Mouse (Mus musculus) left cerebral cortex, postnatal 36 days (tissue): Measurements from ENCODE around the gene Smim7. TPM values are rescaled to one million over a fixed set of nuclear protein-coding genes. Genes with fewer than 3 reads are reported as not detected.

Experiments used
- DNase-seq, 2 experiments: peaks; one replicate each; pipeline ENCODE4 v3.0.0; 2021 to 2022; ENCODE audit warnings: low spot score in 2 of 2, mixed read lengths in 1 of 2
- intact Hi-C: fragments of 180-260 bp; cut with DNase I; formaldehyde crosslinking; loops from one replicate; pipeline ENCODE4 v1.15.1; 2025
- microRNA-seq: library from miRNA; unstranded; fragments of <30 nt; microRNA quantifications from one replicate; pipeline ENCODE4 v1.2.0, GENCODE M21; 2022
- total RNA-seq, 2 experiments: library from RNA; stranded (reverse); gene quantifications; 2 replicates each; pipeline ENCODE4 v1.2.3; 2021

The Smim7 gene
- total RNA-seq, 2 experiments from 2014 or later: 111 to 128 TPM

GRCm38 (mm10) chr8:72548644-72549313, 22.1 kb downstream of the Smim7 start:
- intact Hi-C loops: loop anchor here (1.0 kb wide), 2 partner anchors 23 to 56 kb away; partner anchors contain the start of genes Slc35e1 and Smim7
- peak in 1 of 2 experiments; percentile 5 for DNase-seq

DNA sequence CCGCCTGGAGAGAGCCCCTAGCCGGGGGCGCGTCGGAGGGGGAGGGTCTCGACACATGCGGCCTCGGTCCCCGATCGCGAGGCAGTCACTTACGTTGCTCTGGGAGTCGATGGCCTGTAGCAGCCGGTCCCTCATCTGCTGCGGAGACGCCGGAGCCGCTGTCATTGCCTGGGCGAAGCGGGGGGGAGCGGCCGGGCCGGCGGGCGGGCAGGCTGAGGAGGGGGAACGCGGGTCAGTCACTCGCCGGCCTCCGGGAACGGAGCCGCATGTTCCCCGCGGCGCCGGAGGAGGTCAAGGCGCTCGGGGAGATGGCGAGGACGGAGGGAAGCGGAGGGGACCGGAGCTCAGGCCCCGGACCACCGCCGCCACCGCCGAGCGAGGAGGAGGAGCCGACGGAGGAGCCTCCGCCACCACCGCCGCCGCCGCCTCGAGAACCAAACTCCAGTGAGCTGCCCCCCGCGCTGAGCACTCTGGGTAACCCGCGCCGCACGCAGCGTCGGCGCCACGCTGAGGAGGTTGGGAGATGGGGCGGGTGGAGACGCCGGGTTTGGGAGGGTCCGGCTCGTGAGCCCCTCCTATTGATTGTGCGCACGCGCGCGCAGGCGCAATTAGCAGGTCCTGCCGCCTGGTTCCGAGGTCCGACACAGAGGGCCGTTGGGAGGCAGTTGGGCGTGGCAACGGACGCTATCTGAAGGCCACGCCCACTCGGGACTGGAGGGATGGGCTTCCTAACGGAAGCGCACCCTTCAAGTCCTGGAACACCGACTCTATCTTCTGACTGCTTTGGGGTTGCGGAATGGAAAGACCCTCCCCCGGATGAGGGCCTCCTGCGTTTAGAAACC, 22.9 kb downstream of the Smim7 start, which contains the start of gene Med26:
Med26 (minus strand) TSS at position 469 of the 842 bp plus-strand sequence.
- DNase-seq: peak; percentile 98 to 99
- intact Hi-C loops: loop anchor here (1.0 kb wide), 2 partner anchors 23 to 56 kb away; partner anchors contain the start of genes Slc35e1 and Smim7

DNA sequence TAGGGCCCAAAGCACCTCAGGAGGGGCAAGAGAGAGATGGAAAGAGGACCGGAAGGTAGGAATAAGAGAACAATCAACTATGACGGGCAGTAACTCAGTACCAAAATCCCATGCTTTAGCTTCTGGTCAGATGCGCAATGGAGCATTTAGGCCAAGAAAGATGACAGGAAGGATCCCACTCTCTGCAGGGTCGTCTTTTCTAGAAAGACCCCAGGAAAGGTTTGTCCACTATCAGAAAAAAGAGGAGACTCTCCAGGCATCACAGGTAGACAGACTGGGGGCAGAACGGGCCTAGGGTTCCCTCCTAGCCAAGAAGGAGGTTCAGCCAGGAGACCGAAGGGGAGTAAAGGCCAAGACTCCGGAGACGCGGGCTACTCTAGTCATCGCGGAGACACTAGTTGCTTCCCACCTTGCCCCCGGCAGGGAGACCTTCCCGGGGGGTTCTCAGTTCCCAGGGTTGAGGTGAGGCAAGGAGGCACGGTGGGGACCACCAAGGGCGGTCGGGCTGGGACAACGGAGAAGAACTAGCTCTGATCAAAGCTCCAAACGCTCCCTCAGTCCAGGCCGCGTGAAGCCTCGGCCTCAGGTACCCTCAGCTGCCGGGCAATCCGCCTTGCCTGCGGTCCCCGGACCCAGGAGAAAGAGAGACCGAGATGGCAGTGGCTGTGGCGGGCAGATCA, 23.6 kb downstream of the Smim7 start:
- intact Hi-C loops: no loop called here
- DNase-seq: peak in 1 of 2 experiments; percentile 15

DNA sequence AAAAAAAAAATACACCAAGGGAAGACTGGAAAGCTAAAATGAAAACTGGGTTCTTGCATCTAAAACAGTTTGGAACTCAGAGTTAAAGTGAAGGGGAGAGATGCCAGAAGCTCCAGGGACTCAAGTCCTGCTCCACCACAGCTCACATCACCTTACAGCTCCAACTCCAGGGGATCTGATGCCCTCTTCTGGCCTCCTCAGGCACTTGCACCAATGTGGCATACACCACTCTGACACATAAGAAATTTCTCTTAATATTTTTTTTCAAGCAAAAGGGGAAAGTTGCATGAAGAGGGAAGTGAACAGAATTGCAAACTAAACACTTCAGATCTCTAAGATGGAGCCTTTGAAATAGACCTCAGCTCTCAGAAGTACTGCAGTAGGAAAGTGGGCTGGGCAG, 31.7 kb downstream of the Smim7 start:
- intact Hi-C loops: no loop called here
- DNase-seq: no peak

- intact Hi-C loops: no loop called here
- DNase-seq: no peak
These were observed 36.0 kb downstream of the Smim7 start for GRCm38 (mm10) chr8:72534888-72535287.

GRCm38 (mm10) chr8:72532103-72532502, 38.8 kb downstream of the Smim7 start:
- no peak for DNase-seq
- intact Hi-C loops: no loop called here

GRCm38 (mm10) chr8:72521888-72522287, 49.0 kb downstream of the Smim7 start:
- intact Hi-C loops: no loop called here
- no peak for DNase-seq

DNA sequence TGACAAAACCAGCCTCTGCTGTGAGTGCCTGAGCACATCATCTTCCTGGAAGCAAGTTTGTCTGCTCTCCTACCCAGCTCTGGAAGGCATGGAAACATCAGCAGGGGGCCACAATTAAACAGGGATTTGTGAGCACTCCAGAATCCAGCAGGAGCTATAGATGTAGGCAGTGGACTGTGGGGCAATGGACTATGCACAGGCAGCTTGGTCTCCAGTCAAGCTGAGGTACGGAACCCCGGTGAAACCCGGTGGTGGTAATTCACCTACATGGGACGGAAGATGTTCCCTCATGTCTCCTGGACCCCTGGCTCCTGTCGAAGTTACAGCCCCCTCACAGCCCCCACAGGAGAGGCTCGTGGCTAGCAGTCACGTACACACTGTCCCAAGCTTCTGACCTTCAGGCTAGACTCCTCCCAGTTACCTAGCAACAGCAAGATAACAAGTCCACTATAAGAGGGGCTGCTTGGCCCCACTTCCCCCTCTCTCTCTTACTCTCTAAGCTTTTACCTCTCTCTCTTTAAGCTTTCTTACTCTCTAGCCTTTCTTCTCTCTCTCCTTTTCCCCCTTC, 53.4 kb downstream of the Smim7 start:
- intact Hi-C loops: no loop called here
- no peak for DNase-seq

Small RNA genes within 50 kb of the gene (microRNA-seq; reads per million reads assigned to microRNA genes)
- not detected for gene Gm28019

Other genes with a start within 250 kb of the Smim7 start
- gene Eps15l1, start 149.6 kb downstream of the Smim7 start, total RNA-seq: 10 to 100 TPM; 60.0 to 75.6 TPM
- under 1 TPM; 0.61 to 0.81 TPM for gene Calr3, start 127.2 kb downstream of the Smim7 start, total RNA-seq
- gene 1700030K09Rik, start 127.2 kb downstream of the Smim7 start, total RNA-seq: 10 to 100 TPM; 10.3 to 15.1 TPM
- 10 to 100 TPM; 59.7 to 76.4 TPM for gene Cherp, start 95.9 kb downstream of the Smim7 start, total RNA-seq
- 10 to 100 TPM; 50.9 to 53.5 TPM for gene Slc35e1, start 78.5 kb downstream of the Smim7 start, total RNA-seq
- 10 to 100 TPM in 1 of 2 experiments, 1 to 10 TPM in 1; 9.6 to 10.7 TPM for gene Med26, start 22.8 kb downstream of the Smim7 start, total RNA-seq
- gene Tmem38a, start 967 bp upstream of the Smim7 start, total RNA-seq: 100 to 1,000 TPM; 121 to 137 TPM
- 10 to 100 TPM; 40.5 to 48.4 TPM for gene Nwd1, start 75.6 kb upstream of the Smim7 start, total RNA-seq
- 100 to 1,000 TPM; 140 to 148 TPM for gene Sin3b, start 152.2 kb upstream of the Smim7 start, total RNA-seq
- under 1 TPM; 0.17 to 0.23 TPM for gene F2rl3, start 190.8 kb upstream of the Smim7 start, total RNA-seq